Mouse (Mus musculus) midbrain, embryonic 12.5 days (tissue): ENCODE measurements at regions not wholly inside any gene's neighbourhood (a gene's known extent, or its start where the extent isn't known, plus 50 kb on each side); places are given as distances from the start of the nearest gene placed in this dataset.
"Not testable (repeated sequence)": the region's sequence is repeated elsewhere in the genome, so short reads cannot be mapped to it uniquely, and the experiment has no call there.

Experiments
- ATAC-seq: fragments of 200-750 bp; cut with Nextera tagmentation; 2 replicates; pipeline ENCODE4 v1.8.0; 2017; ENCODE audit warnings: low read depth, moderate TSS enrichment, moderate library complexity; ENCODE audit not compliant: low FRiP score
- H3K27ac ChIP-seq: fragments of 300-500 bp; sonication (generic); replicated peaks from 2 replicates; pipeline ENCODE4 v1.5.1; 2016; ENCODE audit warnings: mild to moderate bottlenecking
- H3K27me3 ChIP-seq: fragments of 300-500 bp; sonication (generic); 2 replicates; pipeline ENCODE4 v1.6.1; 2016; ENCODE audit warnings: mild to moderate bottlenecking
- H3K36me3 ChIP-seq: fragments of 300-500 bp; sonication (generic); 2 replicates; pipeline ENCODE4 v1.6.1; 2016
- H3K4me1 ChIP-seq: fragments of 300-500 bp; sonication (generic); 2 replicates; pipeline ENCODE4 v1.6.1; 2016
- H3K4me2 ChIP-seq: fragments of 300-500 bp; sonication (generic); replicated peaks from 2 replicates; pipeline ENCODE4 v1.6.1; 2016; ENCODE audit warnings: mild to moderate bottlenecking, moderate library complexity
- H3K4me3 ChIP-seq: fragments of 300-500 bp; sonication (generic); 2 replicates; pipeline ENCODE4 v1.5.1; 2016; ENCODE audit warnings: mild to moderate bottlenecking
- H3K9ac ChIP-seq: fragments of 300-500 bp; sonication (generic); replicated peaks from 2 replicates; pipeline ENCODE4 v1.6.1; 2016; ENCODE audit warnings: mild to moderate bottlenecking, moderate library complexity
- H3K9me3 ChIP-seq: fragments of 300-500 bp; sonication (generic); 2 replicates; pipeline ENCODE4 v1.6.1; 2016; ENCODE audit warnings: mild to moderate bottlenecking
- WGBS: fragments of 180-500 bp; shearing (Covaris S2); methylation state at CpG from one replicate; pipeline ENCODE4 v1.1.7; 2016; 5-methylcytosine and 5-hydroxymethylcytosine counted together

DNA sequence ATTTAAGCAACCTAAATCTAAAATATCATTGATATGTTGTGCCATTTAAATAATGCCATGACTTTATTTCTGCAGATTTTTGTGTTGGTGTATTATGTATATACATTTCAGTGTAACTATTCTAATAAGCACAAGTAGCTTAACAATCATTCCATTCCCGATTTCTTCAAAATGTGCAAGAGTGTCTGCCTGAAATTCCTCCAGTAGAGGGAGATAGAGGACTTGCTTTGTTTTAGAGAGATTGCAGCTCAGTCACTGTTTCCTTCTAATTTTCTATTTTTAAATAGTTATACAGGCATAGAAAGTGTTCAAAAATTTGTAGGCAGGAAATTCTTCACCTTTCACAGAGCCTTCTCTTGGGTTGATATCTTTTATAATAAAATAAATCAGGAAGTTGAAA lies 498.0 kb upstream of the Tacstd2 start:
- not testable (repeated sequence) for H3K27ac ChIP-seq, H3K4me1 ChIP-seq, H3K4me2 ChIP-seq, H3K9ac ChIP-seq, H3K27me3 ChIP-seq, H3K9me3 ChIP-seq, H3K4me3 ChIP-seq, H3K36me3 ChIP-seq
- 0 out of 2 replicates have a peak, but pooled peaks have one; percentile 34 for ATAC-seq
- WGBS: 29% methylated on average over 1 of the region's 1 CpGs

GRCm38 (mm10) chr6:68030740-68031139 lies 495.1 kb upstream of the Tacstd2 start:
- no peak overlapping the region for H3K4me3 ChIP-seq
- H3K4me2 ChIP-seq: no peak overlapping the region
- no peaks in the 10 kb centered on the region for H3K9me3 ChIP-seq
- no peaks in the 10 kb centered on the region for H3K36me3 ChIP-seq
- no peak overlapping the region for H3K27ac ChIP-seq
- no peaks in the 10 kb centered on the region for H3K4me1 ChIP-seq
- ATAC-seq: no peak
- H3K27me3 ChIP-seq: no peaks in the 10 kb centered on the region
- 52% methylated on average over 13 of the region's 13 CpGs for WGBS
- no peak overlapping the region for H3K9ac ChIP-seq
